Mouse (Mus musculus) stomach, embryonic 15.5 days (tissue): Measurements from ENCODE around the gene Pipox. TPM values are rescaled to one million over a fixed set of nuclear protein-coding genes. Genes with fewer than 3 reads are reported as not detected.

ENCODE experiments used
- ATAC-seq: fragments of 200-750 bp; cut with Nextera tagmentation; 2 replicates; pipeline ENCODE4 v1.8.0; 2017; ENCODE audit warnings: low read depth, moderate number of reproducible peaks, moderate TSS enrichment; ENCODE audit not compliant: insufficient read depth, low FRiP score
- H3K27ac ChIP-seq: fragments of 300-500 bp; sonication (generic); 2 replicates; pipeline ENCODE4 v1.5.1; 2015; ENCODE audit warnings: mild to moderate bottlenecking, inconsistent platforms
- H3K27me3 ChIP-seq: fragments of 300-500 bp; sonication (generic); replicated peaks from 2 replicates; pipeline ENCODE4 v1.6.1; 2015; ENCODE audit warnings: inconsistent platforms
- H3K36me3 ChIP-seq: fragments of 300-500 bp; sonication (generic); 2 replicates; pipeline ENCODE4 v1.6.1; 2015; ENCODE audit warnings: inconsistent platforms
- H3K4me1 ChIP-seq: fragments of 300-500 bp; sonication (generic); 2 replicates; pipeline ENCODE4 v1.6.1; 2015; ENCODE audit warnings: inconsistent platforms
- H3K4me2 ChIP-seq: fragments of 300-500 bp; sonication (generic); 2 replicates; pipeline ENCODE4 v1.6.1; 2015; ENCODE audit warnings: mild to moderate bottlenecking, inconsistent platforms
- H3K4me3 ChIP-seq: fragments of 300-500 bp; sonication (generic); replicated peaks from 2 replicates; pipeline ENCODE4 v1.5.1; 2015; ENCODE audit warnings: inconsistent platforms
- H3K9ac ChIP-seq: fragments of 300-500 bp; sonication (generic); 2 replicates; pipeline ENCODE4 v1.6.1; 2015; ENCODE audit warnings: inconsistent platforms
- H3K9me3 ChIP-seq: fragments of 300-500 bp; sonication (generic); 2 replicates; pipeline ENCODE4 v1.6.1; 2016; ENCODE audit warnings: inconsistent platforms
- whole genome bisulfite sequencing: fragments of 180-500 bp; shearing (Covaris S2); methylation state at CpG from one replicate; pipeline ENCODE4 v1.1.7; 2015; 5-methylcytosine and 5-hydroxymethylcytosine counted together
- polyA plus RNA-seq: library from polyadenylated mRNA; unstranded; fragments of >200 nt; fragmentation: Nextera tagmentation; extraction: Ambion mirVana; gene quantifications from 2 replicates; pipeline ENCODE4 v1.2.1, GENCODE M21; 2015

The Pipox gene
- polyA plus RNA-seq, 1 experiment from 2014 or later: 16.4 TPM

DNA sequence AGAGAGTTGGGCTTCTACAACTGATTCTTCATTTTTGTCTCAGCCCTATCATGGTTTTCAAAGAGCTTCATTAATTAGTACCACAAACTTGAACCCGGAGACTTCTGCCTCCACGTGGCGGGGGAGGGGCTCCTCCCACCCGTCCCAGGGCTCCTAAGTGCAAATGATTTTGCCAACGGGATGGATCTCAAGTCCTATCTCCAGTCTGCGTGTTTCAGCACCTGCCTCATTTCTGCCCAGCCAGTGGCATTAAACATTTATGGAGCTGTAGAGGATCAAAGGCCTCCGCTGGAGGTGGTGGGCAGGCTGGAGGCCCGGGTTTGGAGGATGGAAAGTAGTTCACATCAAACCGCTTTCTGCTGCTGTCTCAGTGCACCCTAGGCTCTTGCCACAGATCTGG lies 32.8 kb upstream of the Pipox start:
- no peak overlapping the region for H3K27ac ChIP-seq
- no peaks in the 10 kb centered on the region for H3K9me3 ChIP-seq
- peaks cover 9% of the 10 kb centered on the region for H3K4me1 ChIP-seq
- H3K36me3 ChIP-seq: no peaks in the 10 kb centered on the region
- H3K4me3 ChIP-seq: no peak overlapping the region
- H3K9ac ChIP-seq: no peak overlapping the region
- no peak overlapping the region for H3K4me2 ChIP-seq
- 15% methylated on average over 9 of the region's 9 CpGs for whole genome bisulfite sequencing
- no peak for ATAC-seq
- H3K27me3 ChIP-seq: peaks cover 21% of the 10 kb centered on the region

DNA sequence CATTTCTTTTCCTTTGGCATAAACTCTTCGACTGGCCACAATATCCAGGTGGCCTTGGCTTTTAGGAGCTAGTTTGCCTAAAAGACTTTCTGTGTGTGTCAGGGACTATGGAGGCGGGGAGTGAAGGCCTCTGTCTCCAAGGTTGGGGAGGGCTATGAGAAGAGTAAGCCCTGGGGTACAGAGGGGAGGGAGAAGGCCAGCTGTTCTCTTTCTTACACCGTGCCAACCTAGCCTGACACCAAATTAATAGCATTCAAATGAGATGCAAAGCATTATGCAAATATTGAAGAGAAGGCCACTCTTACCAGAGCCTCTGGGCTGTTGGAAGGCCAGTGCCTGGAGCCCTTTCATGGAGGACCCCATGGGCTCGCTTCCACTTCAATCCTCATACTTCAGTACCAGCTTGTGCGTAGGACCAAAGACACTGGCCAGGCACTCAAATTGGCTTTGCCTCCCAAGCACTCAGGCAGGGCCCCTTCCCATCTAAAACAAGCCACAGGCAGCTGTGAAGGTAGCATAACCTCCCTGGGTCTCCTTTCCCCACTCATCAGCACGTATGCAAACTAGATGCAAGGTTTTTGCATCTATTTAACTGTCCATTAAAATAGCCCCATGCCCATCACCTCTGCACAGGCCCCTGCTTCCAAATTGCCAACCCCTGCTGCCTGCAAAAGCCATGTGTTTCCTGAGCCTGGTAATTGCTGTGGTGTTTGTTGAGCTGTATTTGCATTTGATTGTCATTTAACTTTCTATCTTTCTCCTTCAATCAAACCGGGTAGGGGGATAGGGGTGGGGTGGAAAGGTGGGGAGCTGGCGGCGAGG lies 32.2 kb upstream of the Pipox start:
- WGBS: 41% methylated on average over 9 of the region's 9 CpGs
- Histone ChIP-seq H3K36me3 (no peaks in the 10 kb centered on the region), H3K27ac (no peak overlapping the region), H3K4me2 (no peak overlapping the region), H3K9me3 (no peaks in the 10 kb centered on the region), H3K4me1 (peaks cover 3% of the 10 kb centered on the region), H3K9ac (no peak overlapping the region), H3K27me3 (peaks cover 15% of the 10 kb centered on the region), H3K4me3 (no peak overlapping the region)
- no peak for ATAC-seq

DNA sequence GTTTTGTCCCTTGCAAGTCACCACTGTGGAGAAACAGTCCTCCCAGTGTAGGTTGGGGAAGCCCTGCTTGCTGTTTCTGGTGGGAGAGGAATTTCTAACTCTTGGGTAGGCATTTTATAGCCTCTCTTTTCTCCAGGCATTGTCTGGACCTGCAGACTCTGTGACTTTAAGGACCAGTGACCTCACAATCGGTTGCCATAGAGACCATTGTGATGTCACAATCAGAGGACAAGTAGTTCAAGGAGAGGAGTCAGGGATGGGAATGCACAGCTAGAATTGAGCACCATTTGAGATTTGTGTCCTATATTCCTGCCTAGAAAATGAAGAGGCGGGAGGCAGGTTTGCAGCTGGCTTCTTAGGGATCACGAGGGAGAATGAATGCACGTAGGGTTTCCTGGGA lies 29.4 kb upstream of the Pipox start:
- Histone ChIP-seq H3K4me2 (no peak overlapping the region), H3K9me3 (no peaks in the 10 kb centered on the region), H3K4me1 (no peaks in the 10 kb centered on the region), H3K27ac (no peak overlapping the region), H3K27me3 (no peaks in the 10 kb centered on the region; the same call in 1 of the 2 replicates), H3K36me3 (no peaks in the 10 kb centered on the region), H3K9ac (no peak overlapping the region), H3K4me3 (no peak overlapping the region)
- WGBS: 75% methylated on average over 4 of the region's 4 CpGs
- ATAC-seq: no peak

DNA sequence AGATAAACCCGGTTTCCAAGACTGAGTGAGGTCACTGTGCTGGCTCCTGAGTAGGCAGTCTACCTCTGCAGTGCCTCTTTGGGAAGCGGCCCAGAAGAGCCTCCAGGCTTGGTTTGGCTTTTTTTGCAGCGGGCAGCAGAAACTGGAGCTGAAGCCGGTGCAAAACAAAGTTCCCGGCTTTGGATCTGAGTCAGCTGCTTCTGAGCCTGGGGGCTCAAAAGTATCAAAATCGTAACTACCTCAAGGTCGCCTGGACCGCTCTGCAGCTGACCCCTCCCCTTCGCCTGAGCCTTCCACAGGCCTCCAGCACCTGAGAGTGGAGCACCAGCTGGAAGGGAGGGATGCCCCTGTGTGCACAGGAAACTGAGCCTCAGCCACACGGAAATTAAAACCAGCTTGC lies 23.3 kb upstream of the Pipox start:
- no peak for ATAC-seq
- Histone ChIP-seq H3K27ac (no peak overlapping the region), H3K4me3 (no peak overlapping the region), H3K36me3 (no peaks in the 10 kb centered on the region), H3K9ac (no peak overlapping the region), H3K4me2 (no peak overlapping the region), H3K27me3 (peaks cover 44% of the 10 kb centered on the region), H3K4me1 (0 out of 2 replicates have a peak, but pooled peaks cover 4% of the 10 kb centered on the region), H3K9me3 (no peaks in the 10 kb centered on the region)
- WGBS: 43% methylated on average over 10 of the region's 10 CpGs

DNA sequence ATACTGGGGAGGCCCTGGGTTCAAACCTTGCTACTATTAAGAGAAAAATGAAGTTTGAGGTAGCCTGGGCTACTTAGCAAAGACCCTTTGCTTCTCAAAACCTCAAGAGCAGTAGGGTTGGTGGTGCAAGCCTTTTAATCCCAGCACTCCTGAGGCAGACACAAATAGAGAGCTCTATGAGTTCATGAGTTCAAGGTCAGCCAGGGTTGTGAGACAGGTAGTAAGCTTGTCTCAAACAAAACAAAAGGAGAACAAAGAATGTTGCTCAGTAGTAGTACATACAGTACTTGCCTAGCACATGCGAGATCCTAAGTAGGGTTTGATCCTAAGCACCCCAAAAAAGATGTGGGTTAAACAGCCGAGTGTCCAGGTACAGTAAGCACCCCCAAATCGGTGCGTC lies 22.8 kb upstream of the Pipox start:
- ATAC-seq: no peak
- peaks cover 44% of the 10 kb centered on the region for H3K27me3 ChIP-seq
- H3K27ac ChIP-seq: no peak overlapping the region
- 73% methylated on average over 4 of the region's 4 CpGs for WGBS
- 0 out of 2 replicates have a peak, but pooled peaks cover 4% of the 10 kb centered on the region for H3K4me1 ChIP-seq
- no peak overlapping the region for H3K4me2 ChIP-seq
- no peak overlapping the region for H3K4me3 ChIP-seq
- no peak overlapping the region for H3K9ac ChIP-seq
- no peaks in the 10 kb centered on the region for H3K9me3 ChIP-seq
- no peaks in the 10 kb centered on the region for H3K36me3 ChIP-seq

DNA sequence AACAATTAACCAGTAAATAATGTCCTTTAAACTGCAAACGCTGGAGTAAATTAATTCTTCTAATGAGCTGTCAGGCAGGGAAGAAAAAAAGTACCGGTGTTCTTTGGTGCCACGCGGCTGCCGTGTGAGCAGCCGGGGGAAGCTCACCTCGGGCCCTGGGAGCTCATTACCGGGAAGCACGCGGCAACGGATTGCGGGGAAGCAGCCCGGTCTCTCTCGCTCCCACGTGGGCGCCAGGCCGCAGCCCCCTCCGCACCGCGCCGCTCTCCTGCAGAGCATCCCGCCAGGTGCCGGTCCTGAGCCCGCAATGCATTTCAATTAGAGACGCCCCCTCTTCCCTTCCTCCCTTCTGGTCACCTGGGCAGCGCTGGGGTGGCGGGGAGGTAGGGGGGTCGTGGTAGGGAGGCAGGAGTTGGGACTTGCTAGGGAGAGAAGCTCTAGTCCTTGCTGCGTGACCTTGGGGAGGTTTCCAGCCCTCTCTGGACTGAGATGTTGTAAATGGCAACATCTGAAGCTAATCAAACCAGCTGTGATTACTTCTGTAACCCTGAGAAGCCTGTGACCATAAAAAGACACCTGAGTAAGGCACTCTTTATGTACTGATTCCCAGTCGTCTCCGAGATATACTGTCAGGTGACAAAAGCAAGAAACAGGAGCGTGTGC lies 20.8 kb upstream of the Pipox start:
- 0 out of 2 replicates have a peak overlapping the region, but pooled peaks have one; percentile 3 for H3K4me2 ChIP-seq
- ATAC-seq: no peak
- 3% methylated on average over 32 of the region's 32 CpGs for WGBS
- H3K27ac ChIP-seq: no peak overlapping the region
- no peaks in the 10 kb centered on the region for H3K9me3 ChIP-seq
- H3K4me3 ChIP-seq: 0 out of 2 replicates have a peak overlapping the region, but pooled peaks have one; percentile 3
- H3K9ac ChIP-seq: no peak overlapping the region
- no peaks in the 10 kb centered on the region for H3K36me3 ChIP-seq
- peaks cover 44% of the 10 kb centered on the region for H3K27me3 ChIP-seq
- 0 out of 2 replicates have a peak, but pooled peaks cover 4% of the 10 kb centered on the region for H3K4me1 ChIP-seq

DNA sequence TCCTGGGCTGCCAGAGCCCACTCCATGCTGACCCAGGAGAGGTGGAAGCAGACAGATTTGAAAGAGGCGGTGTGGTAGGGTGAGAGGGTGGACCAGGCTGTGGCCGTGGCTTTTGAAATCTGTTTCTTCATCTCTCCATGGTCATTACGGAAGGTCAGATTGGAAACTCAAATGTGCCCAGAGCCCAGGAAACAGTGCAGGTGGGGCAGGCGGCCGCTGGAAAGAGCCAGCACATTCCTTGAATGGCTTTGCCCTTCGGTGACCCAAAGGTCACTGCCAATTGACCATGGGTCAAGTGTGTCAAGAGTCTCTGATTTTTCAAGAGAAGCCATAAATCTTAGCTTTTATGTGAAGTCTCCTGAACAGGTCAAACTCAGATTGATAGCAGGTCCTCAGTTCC lies 19.6 kb upstream of the Pipox start:
- H3K36me3 ChIP-seq: no peaks in the 10 kb centered on the region
- no peak overlapping the region for H3K9ac ChIP-seq
- H3K4me2 ChIP-seq: no peak overlapping the region
- ATAC-seq: no peak
- 0 out of 2 replicates have a peak, but pooled peaks cover 4% of the 10 kb centered on the region for H3K4me1 ChIP-seq
- no peak overlapping the region for H3K27ac ChIP-seq
- H3K4me3 ChIP-seq: no peak overlapping the region
- 49% methylated on average over 6 of the region's 6 CpGs for WGBS
- peaks cover 44% of the 10 kb centered on the region for H3K27me3 ChIP-seq
- H3K9me3 ChIP-seq: no peaks in the 10 kb centered on the region

DNA sequence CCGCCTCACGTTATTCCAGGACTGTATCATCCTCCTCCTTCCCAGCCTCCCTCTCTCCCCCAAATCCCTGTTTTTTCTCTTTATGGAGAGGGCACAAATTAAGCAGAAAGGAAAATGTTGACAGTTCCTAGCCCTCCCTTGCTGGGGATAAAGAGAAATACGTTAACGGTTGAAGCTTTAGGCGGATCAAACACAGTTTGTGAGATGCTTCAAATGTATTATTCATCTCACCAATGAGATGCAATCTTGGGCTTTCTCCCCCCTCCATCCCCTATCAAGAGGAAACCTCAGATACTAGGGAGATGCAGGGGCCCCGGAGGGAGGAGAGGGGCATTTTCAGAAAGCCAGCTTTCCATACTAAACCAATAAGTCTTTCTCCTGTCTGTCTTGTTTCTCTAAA lies 15.9 kb upstream of the Pipox start:
- no peak overlapping the region for H3K4me2 ChIP-seq
- no peak overlapping the region for H3K4me3 ChIP-seq
- peaks cover 7% of the 10 kb centered on the region; the same call in 1 of the 2 replicates for H3K4me1 ChIP-seq
- no peak overlapping the region for H3K27ac ChIP-seq
- ATAC-seq: no peak
- H3K9me3 ChIP-seq: no peaks in the 10 kb centered on the region
- WGBS: 23% methylated on average over 6 of the region's 6 CpGs
- no peaks in the 10 kb centered on the region for H3K36me3 ChIP-seq
- no peak overlapping the region for H3K9ac ChIP-seq
- peaks cover 21% of the 10 kb centered on the region for H3K27me3 ChIP-seq

DNA sequence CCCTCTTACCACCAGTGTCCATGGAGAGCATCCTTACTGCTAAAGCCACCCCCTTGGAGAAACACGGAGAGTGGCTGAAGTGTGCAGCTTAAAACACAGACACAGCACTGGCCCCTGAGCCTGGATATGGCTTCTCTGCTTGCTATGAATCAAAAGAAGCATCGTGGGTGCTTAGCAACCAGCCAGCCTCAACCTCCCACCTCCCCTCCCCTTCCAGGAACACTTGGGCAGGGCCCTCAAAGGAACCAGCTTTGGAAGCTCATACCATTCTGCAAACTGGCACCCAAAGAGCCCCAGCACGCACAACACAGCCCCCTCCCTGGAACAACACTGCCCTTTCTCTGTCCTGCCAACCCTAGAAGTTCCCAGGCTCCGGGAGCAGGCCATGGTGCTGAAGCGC lies 15.5 kb upstream of the Pipox start:
- Histone ChIP-seq H3K36me3 (no peaks in the 10 kb centered on the region), H3K27me3 (peaks cover 18% of the 10 kb centered on the region), H3K9me3 (no peaks in the 10 kb centered on the region), H3K4me2 (no peak overlapping the region), H3K4me3 (no peak overlapping the region), H3K27ac (no peak overlapping the region), H3K4me1 (peaks cover 4% of the 10 kb centered on the region; the same call in 1 of the 2 replicates), H3K9ac (no peak overlapping the region)
- no peak for ATAC-seq
- 24% methylated on average over 5 of the region's 5 CpGs for WGBS

DNA sequence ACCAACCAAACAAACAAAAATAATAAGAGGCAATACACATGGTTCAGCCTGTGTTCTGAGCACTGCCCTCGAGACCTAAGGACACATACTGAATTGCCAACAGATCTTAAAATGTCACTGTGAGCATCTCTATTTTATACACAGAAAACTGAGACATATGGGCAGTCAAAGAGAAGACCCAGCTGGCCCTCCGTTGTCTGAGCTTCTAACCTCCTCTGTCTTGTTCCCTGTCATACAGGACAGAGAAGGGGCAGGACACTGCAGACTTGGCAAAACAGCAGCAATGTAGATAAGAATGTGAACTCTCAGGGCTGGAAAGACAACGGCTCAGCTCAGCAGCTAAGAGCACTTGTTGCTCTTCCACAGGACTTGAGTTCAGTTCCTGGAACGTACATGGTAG lies 14.6 kb upstream of the Pipox start:
- no peak overlapping the region for H3K27ac ChIP-seq
- no peak overlapping the region for H3K9ac ChIP-seq
- H3K27me3 ChIP-seq: peaks cover 9% of the 10 kb centered on the region; the same call in 1 of the 2 replicates
- WGBS: 54% methylated on average over 4 of the region's 4 CpGs
- H3K9me3 ChIP-seq: no peaks in the 10 kb centered on the region
- no peak overlapping the region for H3K4me2 ChIP-seq
- H3K4me3 ChIP-seq: no peak overlapping the region
- ATAC-seq: no peak
- peaks cover 4% of the 10 kb centered on the region; the same call in 1 of the 2 replicates for H3K4me1 ChIP-seq
- no peaks in the 10 kb centered on the region for H3K36me3 ChIP-seq

DNA sequence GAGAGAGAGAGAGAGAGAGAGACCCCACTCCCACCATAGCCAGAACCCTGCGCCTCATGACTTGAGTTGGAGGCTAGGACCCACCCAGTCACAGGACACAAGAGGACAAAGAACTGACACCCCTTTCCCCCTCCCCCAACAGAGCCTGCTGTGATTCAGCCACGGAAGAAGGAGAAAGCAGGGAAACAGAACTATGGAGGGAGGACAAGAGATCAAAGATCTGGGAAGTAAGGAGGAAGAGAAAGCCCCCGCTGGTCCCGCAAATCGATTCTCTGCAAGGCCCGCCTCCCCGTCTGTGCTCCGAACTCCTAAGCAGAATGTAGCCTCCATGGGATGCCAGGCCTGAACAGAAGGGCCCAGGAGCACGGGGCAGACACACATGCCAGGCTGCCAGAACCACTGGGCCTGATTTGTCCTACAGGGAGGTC lies 12.9 kb upstream of the Pipox start:
- no peaks in the 10 kb centered on the region for H3K27me3 ChIP-seq
- 14% methylated on average over 9 of the region's 9 CpGs for WGBS
- H3K4me3 ChIP-seq: no peak overlapping the region
- H3K4me2 ChIP-seq: 0 out of 2 replicates have a peak overlapping the region, but pooled peaks have one; percentile 21
- no peaks in the 10 kb centered on the region for H3K36me3 ChIP-seq
- H3K9me3 ChIP-seq: no peaks in the 10 kb centered on the region
- no peak for ATAC-seq
- no peak overlapping the region for H3K27ac ChIP-seq
- peaks cover 6% of the 10 kb centered on the region for H3K4me1 ChIP-seq
- no peak overlapping the region for H3K9ac ChIP-seq

DNA sequence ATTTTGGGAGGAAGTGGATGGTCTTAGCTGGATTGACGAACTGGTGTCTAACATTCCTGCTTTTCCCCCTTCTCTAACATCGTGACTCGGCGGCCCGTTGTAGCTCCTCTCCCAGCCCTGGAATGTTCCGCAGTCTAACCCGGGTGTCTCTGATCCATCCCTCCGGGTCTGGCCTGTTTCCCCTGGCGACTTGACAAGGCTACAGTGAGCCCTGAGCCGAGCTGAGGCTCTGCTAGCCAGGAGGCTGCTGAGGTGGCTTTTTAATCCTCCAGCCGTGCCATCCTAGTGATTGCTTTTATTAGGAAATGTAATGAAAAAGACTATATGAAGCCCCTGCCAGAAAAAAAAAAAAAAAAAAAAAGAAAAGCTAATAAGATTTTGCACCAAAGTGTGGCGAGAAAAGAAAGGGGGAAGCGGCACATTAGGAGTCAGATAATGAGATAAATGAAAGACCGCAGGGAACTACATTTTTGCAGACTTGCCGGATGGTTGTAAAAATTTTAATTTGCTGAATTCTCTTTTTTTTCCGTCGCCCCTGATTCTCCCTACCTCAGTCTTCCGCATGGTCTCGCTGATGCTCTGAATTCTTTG lies 12.3 kb upstream of the Pipox start:
- ATAC-seq: no peak
- H3K27ac ChIP-seq: no peak overlapping the region
- no peaks in the 10 kb centered on the region for H3K27me3 ChIP-seq
- H3K36me3 ChIP-seq: no peaks in the 10 kb centered on the region
- no peak overlapping the region for H3K9ac ChIP-seq
- WGBS: 41% methylated on average over 19 of the region's 19 CpGs
- no peak overlapping the region for H3K4me3 ChIP-seq
- no peaks in the 10 kb centered on the region for H3K9me3 ChIP-seq
- peaks cover 11% of the 10 kb centered on the region for H3K4me1 ChIP-seq
- H3K4me2 ChIP-seq: no peak overlapping the region
